Mouse (Mus musculus): ENCODE data around the gene Tsnaxip1.

DNA sequence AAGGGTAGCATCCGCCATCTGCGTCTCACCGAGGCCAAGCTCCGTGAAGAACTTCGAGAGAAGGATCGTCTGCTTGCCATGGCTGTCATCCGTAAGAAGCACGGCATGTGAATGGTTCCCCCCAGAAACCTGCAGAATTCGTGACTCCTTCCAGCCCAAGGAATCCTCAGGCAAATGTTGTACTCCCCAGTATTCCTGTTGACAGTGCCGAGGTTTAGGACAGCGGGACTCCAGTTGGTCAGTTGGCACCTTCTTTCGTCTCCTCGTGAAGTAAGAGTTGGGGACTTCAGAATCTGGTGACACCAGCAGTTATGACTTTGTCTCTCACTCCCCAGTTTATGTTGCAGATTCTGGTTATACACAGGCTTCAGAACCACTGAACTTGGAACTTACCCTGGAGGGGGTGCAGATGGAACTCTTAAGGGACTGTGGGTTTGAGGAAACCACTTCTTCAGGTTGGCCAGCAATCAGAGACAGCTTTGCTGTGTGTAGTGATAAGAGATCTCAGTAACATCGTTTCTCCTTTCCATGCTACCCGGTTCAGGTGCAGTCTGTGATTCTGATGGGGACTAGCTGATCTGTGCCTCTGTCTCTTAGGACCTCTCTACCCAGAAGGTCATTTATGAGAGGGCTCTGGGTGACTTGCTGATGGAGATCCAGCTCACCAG is 28.8 kb downstream of the Tsnaxip1 start:
- TF ChIP-seq CTCF (IDR thresholded peaks at IDR 0.05; ENCODE audit: borderline replicate concordance, extremely low read depth, insufficient read depth, insufficient read length) (no peak), POLR2A (IDR thresholded peaks at IDR 0.05; ENCODE audit: borderline replicate concordance, extremely low read depth, insufficient read depth, insufficient read length, poor library complexity, severe bottlenecking) (no peak)
